Mouse (Mus musculus) R1 (cell line): ENCODE measurements at regions not wholly inside any gene's neighbourhood (a gene's known extent, or its start where the extent isn't known, plus 50 kb on each side); places are given as distances from the start of the nearest gene placed in this dataset.

ENCODE experiments used
- DNase-seq: peaks from one replicate; pipeline ENCODE4 v3.0.0-alpha.2; 2018; ENCODE audit warnings: low read depth, low spot score

DNA sequence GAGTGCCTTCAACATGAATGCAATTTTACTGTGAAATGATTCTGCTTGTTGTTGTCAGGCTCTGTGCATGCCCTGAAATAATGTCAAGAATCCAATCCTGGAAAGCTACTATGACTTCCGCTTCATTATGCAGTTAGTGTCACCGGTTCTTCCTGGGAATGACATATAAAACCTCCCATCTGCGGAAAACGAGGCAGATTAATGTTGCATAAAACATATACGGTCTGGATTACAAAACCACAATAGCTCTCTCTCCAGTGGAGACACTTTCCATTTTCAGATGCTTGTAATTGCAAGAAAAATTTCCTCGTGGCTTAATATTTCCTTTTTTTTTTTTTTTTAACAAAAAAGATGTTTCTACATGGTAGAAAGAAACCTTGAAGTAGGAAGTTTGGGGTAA lies 198.2 kb upstream of the Chl1 start:
- no peak for DNase-seq

DNA sequence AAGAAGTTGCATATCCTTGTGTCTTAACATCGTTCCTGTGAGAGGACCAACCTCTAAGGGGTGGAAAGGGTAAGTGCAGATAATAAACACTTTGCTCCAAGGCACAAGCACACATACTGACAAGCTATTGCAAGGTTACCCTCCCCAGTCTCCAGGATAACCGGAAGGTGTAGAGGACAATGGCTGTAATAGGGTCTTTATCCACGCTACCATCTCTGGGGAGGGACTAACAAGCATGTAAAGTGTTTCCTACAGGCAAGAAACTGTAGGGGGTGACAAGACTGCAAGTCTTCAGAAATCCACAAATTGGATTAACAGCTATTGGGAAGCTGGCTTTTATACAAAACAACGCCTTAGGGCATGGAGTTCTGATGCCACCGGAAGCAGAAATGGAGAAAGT lies 197.5 kb upstream of the Chl1 start:
- DNase-seq = no peak

- peak; percentile 45 for DNase-seq
Observed at GRCm38 (mm10) chr6:103318081-103318480, 192.3 kb upstream of the Chl1 start.

GRCm38 (mm10) chr6:103318677-103319359 lies 191.6 kb upstream of the Chl1 start:
- no peak for DNase-seq

- DNase-seq = no peak
Observed at GRCm38 (mm10) chr6:103319964-103320363, 190.4 kb upstream of the Chl1 start.

DNA sequence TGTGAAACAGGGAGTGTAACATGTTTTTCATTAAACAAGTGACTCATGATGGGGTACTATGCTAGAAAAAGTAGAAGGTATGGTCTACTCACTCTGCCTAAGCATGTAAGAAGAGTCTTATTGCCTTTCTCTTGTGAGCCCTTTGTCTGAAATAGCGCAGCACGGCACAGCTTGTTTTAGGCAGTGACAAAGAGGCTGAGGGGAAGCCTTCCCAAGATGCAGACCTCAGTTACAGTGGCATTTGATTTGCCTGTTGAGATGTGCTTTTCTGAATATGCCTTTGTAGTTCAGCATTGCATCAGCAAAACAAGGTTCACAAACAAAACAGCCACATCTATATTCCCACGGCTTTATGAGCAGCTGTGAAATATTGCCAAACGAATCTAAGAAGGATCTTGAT lies 189.8 kb upstream of the Chl1 start:
- no peak for DNase-seq

DNA sequence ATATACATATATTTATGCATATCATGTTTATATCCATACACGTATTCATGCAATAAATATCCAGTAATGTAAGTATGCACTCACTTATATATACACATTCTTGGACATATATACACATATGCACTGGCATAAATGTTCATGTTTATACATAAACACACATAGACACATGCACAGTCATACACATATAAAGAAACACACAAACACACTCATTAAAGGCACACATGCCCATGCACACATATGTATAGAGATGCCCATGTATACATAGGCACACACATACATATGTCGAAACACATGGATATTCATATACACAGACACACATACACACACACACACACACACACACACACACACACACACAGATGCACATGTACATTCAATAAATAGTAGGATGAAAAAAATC lies 189.3 kb upstream of the Chl1 start:
- DNase-seq = no peak

GRCm38 (mm10) chr6:103322442-103322841 lies 187.9 kb upstream of the Chl1 start:
- no peak for DNase-seq

- DNase-seq = no peak
Observed at GRCm38 (mm10) chr6:103335683-103336082, 174.7 kb upstream of the Chl1 start.

DNA sequence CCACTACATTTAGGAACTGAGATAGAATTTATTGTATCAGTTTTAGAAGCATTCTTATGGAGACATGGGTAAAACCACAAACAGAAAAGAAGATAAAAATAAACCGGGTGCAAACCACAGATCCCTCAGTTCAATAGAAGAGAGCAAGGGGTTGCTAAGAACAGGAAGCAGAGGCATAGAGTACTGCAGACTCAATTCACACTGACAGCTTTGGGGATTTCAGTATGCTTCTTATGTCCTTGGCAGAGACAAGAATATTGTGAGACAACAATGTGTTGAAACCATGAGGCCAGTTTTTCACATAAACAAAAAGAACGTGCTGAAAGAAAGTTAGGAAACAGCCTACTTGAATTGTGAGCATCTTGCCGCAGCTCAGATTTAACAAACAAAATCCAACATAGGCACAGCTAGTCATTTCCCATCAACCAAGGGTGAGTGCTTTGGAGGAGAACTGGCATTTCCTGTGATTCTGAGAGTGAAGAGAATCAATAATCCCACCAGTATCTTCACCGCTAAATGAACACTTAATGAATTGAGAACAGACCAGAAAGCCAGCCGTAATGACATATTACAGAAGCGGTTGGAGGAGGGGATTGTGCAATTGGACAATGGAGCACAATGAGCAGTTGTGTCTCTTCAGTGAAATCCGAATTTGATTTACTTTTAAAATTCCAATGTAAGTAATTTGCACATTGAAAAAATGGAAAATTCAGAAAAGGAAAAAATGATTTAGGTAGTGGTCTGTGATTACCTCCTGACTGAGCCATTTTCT lies 170.2 kb upstream of the Chl1 start:
- DNase-seq = no peak

GRCm38 (mm10) chr6:103343515-103343914 lies 166.9 kb upstream of the Chl1 start:
- no peak for DNase-seq

DNA sequence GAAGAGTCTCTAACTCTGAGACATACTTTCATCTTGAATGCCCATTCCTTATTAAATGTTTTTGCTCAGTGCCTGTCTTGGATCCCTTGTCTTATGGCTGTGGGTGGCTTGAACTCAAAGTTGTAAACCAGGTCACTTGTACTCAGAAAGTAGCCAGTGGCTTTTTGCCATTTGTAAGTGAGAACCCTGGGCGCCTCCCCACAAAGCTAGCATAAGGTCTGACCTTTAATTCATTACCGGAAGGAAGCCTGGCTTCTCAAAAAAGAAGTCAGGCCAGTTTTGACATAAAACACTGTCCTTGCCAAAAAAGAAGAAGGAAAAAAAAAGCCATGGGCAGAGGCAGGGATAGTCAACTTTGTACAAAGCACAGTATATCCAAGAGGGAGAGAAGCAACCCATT lies 166.0 kb upstream of the Chl1 start:
- DNase-seq = peak; percentile 2

- peak; percentile 19 for DNase-seq
Observed at GRCm38 (mm10) chr6:103345195-103345594, 165.2 kb upstream of the Chl1 start.

- DNase-seq = no peak
Observed at GRCm38 (mm10) chr6:103352405-103353124, 157.8 kb upstream of the Chl1 start.

DNA sequence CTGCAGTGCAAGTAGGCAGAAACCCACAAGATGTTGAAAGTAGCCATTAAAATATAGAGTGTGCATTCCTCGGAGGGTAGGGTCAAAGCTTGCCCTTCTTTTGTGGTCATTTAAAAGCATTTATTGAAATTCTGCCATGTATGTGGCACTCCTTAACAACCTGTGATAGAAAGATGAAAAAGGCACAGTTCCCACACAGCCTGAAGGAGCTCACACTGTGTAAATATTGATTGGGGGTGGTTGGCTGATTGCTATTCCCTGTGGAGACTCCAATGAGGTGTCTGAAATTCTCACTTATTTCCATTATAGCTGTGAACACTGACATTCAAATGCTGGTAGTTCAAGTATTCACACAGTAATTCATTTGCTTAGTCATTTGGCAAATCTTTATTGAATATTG lies 157.0 kb upstream of the Chl1 start:
- no peak for DNase-seq

GRCm38 (mm10) chr6:103366782-103367491 lies 143.4 kb upstream of the Chl1 start:
- DNase-seq = no peak

GRCm38 (mm10) chr6:103374956-103375355 lies 135.4 kb upstream of the Chl1 start:
- no peak for DNase-seq

DNA sequence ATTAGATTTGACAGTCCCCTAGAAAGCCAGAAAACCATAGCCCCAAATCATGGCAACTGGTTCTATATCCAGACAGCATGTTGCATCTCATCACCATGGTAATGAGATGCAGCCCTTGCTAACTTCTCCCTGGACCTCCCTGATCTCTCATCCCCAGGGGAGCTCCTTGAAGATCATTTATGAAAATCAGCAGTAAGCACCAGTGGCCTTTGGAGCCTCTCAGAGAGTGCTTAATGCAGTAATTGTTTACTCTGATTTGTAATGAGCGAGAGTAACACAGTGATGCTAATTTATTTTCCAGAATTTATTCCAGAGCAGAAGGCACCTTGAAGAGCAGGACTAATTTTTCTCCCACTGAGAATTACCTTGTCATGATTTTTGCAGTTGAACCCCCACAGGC lies 133.1 kb upstream of the Chl1 start:
- DNase-seq = no peak

- no peak for DNase-seq
Observed at GRCm38 (mm10) chr6:103378047-103378446, 132.3 kb upstream of the Chl1 start.

- DNase-seq = no peak
Observed at GRCm38 (mm10) chr6:103381030-103381429, 129.4 kb upstream of the Chl1 start.

DNA sequence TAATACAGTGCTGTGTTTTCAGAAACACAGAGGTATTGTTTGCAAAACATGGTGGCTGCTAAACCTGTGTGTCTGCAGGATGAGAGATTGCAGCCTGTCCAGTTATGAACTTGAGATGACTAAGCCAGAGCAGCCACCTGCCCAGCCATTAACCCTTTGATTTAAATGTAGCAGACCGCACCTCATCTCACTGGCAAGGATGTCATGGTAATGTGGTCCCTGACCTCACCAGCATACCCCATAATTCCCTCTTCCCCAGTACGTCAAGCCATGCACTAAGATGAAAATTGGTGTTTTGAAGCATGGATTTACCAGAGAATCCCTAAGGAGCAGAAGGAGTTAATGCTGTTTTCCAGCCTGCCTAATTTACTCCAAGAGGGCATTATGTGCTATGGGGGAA lies 128.5 kb upstream of the Chl1 start:
- DNase-seq = no peak

- DNase-seq = no peak
Observed at GRCm38 (mm10) chr6:103386591-103386990, 123.8 kb upstream of the Chl1 start.
